Mouse (Mus musculus) adrenal gland, postnatal 25 days (tissue): ENCODE results near the gene Sfr1. TPM values are rescaled to one million over a fixed set of nuclear protein-coding genes. Genes with fewer than 3 reads are reported as not detected.

Experiments used
- DNase-seq: peaks from one replicate; pipeline ENCODE4 v3.0.0; 2021; ENCODE audit warnings: mixed read lengths
- long read RNA-seq: library from polyadenylated mRNA; stranded (forward); transcript quantifications from one replicate; pipeline ENCODE4 v2.0.0, GENCODE M21; 2021
- total RNA-seq: library from RNA; stranded (reverse); gene quantifications from 2 replicates; pipeline ENCODE4 v1.2.3, GENCODE M21; 2021

The Sfr1 gene
- 104 TPM in 2 replicates for total RNA-seq
- long read RNA-seq, transcript Sfr1-201 (4 exons, 1,657 nt) = major isoform, 31 of 73 reads
- long read RNA-seq, partial matches to known transcripts = 11 of 73 reads
- long read RNA-seq, other reads (novel, unspliced or antisense) = 31 of 73 reads

DNA sequence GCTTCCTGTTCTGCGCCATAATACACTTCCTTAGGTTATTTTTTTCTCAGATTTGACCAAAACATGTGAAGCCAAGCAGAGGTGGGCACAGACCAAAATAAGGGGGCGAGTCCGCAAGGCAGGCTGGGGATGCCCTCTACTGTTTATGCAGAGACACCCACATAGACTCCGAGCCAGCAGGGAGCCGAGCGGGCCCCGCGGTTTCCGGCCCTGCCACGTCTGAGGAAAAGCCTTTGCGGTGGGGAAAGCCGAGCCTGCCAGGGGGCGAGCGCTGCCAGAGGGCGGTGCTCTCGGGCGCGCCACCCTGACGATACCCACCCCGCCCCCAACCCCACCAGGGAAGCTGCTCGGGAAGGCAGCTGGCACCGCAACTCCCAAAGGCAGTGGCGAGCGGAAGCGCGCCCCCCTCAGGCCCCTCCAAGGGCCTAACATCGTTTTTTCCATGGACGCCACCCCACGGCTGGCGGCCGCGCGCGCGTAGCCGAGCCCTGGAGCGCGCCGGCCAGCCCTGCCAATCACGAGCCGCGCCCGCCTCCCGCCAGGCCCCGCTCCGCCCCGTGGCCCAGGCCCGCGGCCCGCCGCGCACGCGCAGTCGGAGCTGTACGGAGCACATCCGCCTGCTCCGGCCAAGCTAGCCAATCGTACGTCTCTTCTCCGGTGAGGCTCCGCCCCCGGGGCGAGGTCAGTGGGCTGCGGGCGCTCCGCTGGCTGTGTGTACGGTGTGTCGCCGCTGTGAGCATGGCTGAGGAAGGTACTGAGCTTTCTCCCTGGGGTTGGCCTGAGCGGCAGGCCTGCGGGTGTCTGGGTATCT lies at the start of gene Sfr1:
Sfr1 (plus strand) TSS at position 612 of the 811 bp plus-strand sequence.
- peak; percentile 100 for DNase-seq

DNA sequence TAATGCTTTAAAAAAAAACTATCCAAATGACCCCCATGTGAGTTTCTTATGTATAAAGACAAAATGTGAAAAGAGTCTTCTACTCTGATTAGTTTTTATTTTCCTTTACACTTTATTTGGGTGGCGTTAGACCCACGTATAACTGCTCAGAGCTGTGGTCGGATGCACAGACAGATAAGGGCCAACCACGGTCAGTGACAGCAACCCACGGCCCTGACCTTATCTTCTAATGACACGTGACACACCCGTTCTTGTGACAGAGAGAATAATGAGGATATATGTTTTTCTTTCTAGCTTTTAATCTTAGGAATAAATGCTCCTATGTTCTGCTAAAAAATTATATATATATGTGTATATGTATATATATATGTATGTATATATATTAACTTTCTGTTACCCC lies 41.9 kb upstream of the Sfr1 start:
- DNase-seq = no peak

DNA sequence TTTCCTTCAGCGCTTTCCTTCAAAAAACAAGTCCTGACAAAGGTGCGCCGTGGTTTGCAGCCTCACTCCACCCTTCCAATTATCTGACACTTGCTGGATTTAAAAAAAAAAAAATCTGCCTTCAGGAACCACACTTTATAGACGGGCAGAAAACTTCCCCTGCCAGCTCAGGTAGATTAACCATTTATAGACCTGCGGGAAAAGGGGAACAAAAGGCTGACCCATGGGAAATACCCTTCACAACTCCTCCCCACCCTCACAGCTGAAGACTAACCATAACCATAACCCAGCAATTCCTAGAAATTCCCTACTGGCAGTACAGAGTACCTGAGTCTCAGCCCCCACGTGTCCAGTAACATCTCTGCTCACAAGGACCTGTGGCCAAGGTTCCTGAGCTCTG lies 39.5 kb upstream of the Sfr1 start, which contains the start of gene Col17a1:
Col17a1 (minus strand) TSS at position 101 of the 400 bp plus-strand sequence.
- DNase-seq = no peak

DNA sequence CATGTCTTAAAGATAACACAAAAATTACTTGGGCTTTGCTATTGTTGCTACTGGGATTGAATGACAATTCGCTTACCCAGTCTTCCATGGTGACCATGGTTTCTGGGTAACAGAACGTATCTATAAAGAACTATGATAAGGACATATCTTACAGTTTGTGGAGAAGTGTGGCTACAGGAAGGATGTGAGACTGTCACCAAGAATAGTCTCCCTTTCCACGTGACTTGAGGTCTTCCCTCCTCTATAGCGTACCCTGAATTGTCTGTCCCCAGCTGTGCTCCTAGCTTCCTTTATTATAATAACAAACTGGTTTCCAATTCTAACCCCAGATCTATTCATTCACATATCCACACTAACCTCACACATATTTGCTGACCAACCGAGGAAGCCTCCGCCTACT lies 35.8 kb upstream of the Sfr1 start:
- no peak for DNase-seq

DNA sequence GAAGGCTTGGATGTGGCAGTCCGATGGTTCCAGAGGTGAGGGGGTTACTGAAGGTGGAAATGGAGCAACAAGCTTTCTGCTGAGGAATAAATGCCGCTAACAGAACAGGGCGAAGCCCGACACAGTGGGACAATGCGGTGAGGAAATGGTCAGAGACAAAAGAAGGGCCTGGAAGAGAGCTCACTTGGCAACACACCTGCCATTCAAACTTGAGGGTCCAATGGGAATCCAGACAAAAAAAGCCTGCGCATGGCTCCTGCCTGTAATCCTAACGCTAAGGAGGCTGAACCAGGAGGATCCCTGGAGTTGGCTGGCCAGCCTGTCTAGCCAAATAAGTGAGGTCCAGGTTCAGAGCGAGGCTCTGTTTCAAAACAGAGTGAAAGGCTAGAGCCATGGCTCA lies 35.1 kb upstream of the Sfr1 start:
- DNase-seq = no peak

DNA sequence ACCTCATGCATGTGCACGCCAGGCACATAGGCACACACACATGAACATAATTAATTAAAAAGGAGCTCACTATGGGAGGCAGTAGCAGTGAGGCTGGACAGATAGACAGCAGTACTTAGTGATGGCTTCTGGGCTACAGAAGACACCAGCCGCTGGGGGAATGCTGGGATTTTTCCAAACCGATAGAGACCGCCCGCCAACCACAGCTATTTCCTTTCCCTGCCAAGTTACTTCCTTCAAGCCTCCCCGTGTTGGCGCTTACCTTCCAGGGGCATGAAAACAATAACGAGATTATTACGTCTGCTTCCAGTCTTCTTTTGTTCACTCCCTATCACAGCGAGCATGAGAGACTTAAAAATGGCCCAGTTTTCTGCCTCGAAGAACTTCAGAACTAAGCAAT lies 34.4 kb upstream of the Sfr1 start:
- DNase-seq = no peak

DNA sequence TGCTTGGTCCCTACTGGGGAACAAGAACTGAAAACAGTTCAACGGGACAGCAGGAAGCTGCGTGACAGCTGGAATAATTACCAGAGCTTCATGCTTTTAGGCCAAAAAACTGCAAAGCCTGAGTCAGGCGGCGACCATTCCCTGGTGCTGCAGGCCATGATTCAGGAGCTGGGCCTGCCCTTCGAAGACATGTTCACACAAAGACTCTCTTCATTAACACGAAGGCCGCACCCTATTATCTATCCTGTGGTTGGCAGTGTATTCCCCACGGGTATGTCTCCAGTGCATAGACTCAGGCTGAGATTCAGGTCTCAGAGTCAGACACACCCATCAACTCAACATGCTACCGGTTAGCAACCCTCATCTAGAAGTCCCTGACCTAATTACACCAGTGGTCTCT lies 33.2 kb upstream of the Sfr1 start:
- no peak for DNase-seq

DNA sequence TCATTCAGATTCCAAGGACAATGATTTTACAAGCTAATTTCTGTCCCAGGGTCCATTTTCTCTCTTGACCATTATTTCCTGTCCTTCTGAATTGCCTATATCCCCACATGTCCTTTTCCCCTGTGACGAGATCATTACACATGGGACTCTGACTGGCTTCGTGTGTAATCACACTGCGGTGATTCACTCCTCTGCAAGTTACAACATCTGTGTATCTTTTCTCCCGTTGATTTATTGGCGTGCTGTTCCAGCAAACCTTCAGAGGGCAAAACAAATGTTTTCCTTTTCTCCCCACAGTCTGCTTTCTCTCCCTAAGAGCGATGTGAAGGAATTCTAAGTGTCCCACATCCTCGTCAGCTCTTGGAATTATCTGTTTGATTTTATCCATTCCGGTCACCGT lies 31.7 kb upstream of the Sfr1 start:
- DNase-seq = peak; percentile 24

DNA sequence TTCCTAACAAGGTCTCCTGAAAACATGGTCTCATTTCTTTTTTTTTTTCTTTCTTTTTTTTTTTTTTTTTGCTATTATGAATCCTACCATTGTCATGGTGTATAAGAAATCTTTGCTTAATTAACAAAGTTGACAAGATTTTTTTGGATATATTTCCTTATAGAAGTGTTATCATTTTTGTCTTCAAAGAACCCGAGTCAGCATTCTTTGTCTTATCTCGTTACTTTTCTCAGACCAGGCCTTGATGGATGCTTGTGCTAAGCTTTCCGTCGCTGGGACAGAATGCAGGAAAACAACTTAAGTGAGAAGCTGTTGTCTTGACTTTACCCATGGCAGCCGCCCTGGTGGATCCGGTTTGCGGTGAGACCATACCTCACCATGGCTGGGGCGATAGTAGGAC lies 31.0 kb upstream of the Sfr1 start:
- DNase-seq = no peak

DNA sequence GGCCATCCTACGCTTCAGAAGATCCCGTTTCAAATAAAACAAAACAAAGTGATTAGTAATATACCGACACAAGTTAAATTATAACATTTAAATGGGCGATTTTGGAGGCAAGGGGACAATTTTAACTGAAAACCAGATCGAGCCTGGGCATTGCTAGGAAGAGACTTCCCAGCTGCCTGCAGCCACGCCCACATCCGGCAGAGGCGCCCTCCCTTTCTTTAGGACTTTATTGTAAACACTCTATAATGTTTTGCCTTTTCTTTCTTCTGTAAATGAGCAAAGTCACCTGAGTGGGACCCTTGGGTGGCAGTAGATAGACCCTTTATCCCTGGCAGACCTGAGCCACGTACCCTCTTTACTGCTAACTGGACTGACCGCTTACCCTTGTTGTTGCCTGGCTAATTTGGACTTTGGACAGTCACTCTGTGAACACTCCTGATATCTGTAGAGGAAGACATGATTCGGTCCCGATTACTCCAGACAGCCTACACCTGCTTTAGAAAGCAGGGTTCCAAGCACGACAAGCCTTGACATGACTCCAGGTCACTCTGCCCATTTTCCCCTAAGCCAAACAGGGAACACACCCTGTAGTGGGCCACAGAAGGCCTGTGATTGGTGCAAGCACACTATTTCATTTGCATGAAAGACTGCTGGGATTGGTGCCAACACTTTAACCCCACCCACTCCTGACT lies 26.3 kb upstream of the Sfr1 start:
- no peak for DNase-seq

DNA sequence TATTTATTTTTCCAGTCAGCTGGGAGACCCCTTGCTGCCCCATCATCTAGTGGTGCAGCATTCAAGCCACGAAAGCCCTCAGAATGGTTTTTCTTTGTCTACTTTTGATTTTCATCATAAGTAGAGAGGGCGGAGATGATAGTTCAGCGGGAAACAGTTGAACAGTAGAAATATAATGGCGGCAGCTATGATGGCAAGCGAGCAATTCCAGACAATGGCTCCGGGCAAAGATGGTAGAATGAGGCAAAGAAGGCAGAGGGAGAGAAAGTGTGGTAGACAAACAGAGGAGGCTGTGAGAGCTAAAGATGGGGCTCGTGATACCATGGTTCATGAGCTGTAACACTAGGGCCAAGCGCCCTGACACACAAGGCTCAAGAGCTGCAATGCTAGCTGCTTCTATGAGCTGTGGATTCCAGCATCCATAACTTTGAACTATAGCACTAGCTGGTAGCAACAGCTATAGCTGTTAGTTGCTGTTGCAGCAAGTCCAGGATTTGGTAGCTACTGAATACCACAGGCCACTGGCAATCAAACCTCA lies 25.6 kb upstream of the Sfr1 start:
- DNase-seq = no peak

DNA sequence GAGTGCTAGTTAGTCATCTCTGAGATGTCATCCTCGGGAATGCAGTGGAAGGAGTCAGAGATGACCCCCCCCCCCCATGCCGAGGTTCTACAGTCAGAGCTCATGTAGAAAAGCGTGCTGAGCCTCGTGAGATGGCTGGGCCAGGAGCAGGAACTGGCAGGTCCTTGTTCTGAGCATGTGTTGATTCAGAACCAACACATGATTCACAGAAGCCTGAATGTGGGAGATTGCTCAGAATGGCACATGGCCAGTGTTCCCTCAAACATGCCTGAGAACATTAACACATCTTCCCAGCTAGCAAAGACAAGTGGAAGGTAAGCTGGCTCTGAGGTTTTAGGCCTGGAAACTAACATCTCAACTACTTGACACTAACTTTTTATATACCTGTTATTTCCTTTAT lies 21.1 kb upstream of the Sfr1 start:
- peak; percentile 8 for DNase-seq

DNA sequence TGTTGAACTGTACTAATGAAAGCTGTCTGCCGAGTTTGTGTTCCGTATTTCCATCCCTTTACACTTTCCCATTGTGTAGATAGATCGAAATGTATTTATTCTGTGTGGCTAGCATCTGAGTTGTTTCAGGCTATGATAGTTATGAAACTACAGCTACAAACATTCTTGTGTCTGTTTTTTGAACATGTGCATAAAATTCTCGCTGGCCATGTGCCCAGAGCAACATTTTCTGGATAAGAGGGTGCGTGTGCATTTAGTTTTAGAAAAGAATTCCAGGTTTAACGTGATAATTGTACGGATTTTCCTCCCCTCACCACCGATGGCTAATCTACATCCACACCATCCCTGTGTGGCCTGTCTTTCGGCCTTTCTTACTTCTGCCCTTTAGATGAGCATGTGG lies 18.0 kb upstream of the Sfr1 start:
- DNase-seq = no peak

DNA sequence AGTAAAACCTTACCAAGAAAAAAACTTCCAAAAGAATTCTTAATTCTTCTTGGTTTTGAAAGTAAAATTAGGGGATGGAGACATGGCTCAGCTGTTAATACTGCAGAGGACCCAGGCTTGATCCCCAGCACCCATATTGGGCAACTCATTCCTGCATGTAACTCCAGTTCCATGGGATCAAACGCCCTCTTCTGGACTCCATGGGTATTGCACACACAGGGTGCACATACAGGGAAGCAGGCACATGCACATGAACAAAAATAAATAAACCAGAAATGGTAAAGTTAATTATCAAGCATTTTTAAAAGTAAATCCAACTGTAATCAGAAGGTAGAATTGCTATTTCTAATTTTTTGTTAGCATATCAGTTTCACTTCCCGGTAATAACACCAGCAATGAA lies 15.3 kb upstream of the Sfr1 start:
- DNase-seq = no peak

DNA sequence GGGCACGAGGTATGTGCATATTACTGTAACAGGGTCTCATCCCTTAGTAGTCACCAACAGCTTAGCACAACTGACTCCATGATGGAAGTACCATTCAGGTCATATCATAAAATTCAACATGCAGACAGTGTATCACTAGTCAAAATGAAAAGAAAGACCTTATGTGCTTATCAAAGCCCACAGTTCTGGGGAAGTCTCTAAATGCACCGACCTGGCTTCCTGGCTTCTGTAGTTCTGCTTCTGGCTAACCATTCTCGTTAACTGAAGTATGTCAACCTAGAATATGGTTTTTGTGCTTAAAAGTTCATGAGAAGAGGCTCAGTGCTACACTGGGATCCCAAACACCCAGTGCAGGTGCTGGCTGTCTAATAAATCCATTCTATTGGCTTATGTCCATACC lies 12.3 kb upstream of the Sfr1 start:
- DNase-seq = no peak

DNA sequence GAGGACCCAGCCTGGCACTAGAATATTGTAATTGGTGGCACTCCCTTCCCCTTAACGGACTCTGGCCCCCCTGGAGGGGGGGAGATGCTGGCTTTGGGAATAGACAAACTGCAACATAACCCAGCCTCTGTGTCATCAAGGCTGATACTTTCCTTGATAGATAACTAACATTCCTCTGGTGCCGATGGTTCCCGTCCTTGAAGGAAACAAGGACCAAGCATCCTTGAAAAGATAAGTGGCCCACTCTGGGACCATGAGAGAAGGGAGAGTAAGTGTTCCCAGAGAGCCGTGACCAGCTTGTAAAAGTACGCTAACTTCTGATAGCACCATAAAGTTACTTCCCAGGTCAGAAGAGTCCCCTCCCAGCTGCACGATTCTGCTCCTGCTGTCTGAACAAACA lies 9.0 kb upstream of the Sfr1 start:
- no peak for DNase-seq

DNA sequence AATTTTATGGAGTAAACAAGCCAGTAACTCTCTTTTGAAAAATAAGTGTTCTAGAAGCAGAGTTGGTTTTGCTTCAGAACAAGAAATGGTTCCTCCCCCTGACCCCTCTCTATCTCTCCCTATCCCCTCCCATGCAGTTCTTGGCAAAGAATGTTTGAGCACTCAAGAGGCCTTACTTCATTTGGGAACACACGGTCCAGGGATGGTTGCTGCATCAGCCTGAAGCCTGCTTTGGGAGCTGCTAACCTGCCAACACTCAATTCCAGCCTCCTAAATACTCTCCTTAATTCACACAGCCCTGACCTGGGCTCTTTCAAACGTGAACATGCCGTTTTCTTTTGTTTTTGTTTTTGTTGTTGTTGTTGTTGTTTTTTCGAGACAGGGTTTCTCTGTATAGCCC lies 6.6 kb upstream of the Sfr1 start:
- DNase-seq = no peak

DNA sequence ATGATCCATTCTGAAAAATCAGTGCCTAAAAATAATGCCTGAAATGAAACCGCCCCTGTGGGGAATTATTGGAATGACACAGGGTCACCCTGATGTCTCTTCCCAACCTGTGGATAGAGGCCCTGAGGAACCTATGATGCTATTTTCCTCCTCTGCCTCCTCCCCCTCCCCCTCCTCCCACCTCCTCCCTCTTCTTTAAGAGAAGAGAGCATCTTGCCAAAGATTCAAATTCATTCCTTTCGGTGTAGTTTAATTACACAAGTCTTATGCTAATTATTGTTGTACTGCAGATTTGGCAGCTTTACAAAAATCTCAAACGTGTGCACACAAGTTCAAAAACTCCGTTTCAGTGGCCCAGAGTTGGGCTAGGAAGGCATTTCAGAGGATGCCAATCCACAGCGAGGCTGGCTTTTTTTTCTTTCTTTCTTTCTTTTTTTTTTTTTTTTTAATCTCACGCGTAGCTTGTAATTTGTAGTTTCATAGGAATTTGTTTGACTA lies 5.8 kb upstream of the Sfr1 start:
- no peak for DNase-seq

DNA sequence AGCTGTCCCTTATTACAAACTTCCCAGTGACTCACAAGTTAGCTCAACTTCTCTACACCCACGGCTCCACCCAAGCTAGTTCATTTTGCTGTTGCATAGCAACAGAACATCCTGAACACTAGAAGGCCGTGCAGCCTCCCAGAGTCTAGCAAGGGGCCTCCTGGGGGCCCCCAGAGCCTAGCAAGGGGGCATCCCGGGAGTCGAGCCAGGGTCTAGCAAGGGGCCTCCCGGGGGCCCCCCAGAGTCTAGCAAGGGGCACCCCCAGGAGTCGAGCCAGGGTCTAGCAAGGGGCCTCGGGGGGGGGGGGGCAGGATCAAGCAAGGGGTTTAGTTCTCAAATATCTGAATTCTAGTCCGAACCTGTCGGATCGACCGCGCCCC lies 801 bp upstream of the Sfr1 start:
- DNase-seq = peak; percentile 40

DNA sequence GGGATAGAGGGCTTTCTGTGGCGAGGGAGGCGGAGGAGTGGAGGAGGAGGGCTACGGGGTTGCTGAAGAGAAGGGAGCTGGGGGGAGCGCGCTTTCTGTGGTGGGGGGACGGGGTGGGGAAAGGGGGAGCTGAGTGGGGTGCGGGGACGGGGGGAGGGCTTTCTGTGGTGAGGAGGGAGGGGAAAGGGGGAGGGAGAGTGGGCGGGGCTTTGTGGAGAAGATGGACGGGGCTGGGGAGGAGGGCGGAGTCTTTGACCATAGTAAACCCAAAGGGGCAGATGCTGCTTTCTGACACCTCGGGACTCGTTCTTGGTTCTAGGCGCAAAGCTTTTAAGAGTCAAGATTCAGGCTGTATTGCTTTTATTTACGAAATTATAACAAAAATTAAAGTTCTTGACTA lies 449 bp downstream of the Sfr1 start:
- DNase-seq = peak; percentile 76

DNA sequence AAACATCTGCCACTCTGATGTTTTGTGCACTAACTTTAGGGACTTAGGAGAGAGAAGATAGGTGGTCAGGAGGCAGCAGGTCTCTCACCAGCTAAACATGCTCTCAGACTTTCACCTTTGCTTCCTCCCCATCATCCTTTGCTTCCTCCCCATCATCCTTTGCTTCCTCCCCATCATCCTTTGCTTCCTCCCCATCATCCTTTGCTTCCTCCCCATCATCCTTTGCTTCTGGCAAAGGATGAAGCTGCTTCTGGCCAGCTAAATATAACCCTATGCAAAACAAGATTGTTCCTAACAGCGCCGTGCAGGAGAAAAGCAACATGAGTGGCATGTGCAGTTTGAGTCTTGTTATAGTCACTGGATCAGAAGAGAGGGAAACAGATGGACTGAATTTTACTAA lies 15.6 kb downstream of the Sfr1 start:
- no peak for DNase-seq

DNA sequence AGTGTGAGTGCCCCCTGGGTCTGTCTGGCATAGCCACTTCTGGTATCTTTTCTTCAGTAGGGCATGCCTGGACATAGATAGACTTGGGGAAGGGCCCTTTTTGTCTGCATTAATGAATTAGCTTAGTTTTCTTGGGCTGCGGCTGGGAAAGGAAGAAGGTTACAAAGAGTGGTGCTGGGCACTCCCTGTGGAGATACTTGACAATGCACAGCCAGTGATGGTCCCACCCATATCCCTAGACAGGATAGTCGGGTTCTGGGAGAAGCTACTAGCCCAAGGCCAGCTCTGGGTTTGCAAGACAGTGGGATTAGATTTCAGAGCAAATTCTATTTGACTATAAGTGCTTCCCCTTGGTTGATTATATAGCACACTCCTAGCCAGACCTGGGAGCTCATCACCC lies 17.5 kb downstream of the Sfr1 start:
- DNase-seq = no peak

DNA sequence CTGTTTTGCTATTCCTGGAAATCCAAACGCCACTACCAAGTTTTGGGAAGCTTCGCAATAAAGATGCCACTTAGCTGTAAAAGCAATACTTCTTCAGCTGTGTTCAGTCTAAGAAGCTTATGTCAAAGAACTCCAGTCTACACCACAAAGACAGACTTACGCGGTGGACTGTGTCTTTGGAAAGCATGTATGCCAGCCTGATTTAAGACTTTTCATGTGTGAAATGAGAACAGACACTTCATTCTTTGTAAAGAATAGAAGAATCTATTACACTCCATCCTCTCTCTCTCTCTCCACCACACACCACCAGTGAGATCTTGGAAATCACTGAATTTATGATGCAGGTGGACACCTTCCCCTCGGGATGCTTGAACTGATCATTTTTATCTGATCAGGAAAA lies 18.9 kb downstream of the Sfr1 start:
- DNase-seq = no peak
